Mouse (Mus musculus): ENCODE data around the gene Dnajb8.

Gene Dnajb8

GRCm38 (mm10) chr6:88277242-88277641 is 55.2 kb downstream of the Dnajb8 start:
- DNase-seq (ENCODE audit: extremely low read depth, insufficient read length, low spot score), result no peak

- DNase-seq (ENCODE audit: extremely low read depth, insufficient read length, low spot score), result no peak
Measured at GRCm38 (mm10) chr6:88278141-88278540, 56.1 kb downstream of the Dnajb8 start.

- no peak for DNase-seq (ENCODE audit: extremely low read depth, insufficient read length, low spot score)
Measured at GRCm38 (mm10) chr6:88290129-88290766, 68.2 kb downstream of the Dnajb8 start.

GRCm38 (mm10) chr6:88292274-88292909 is 70.3 kb downstream of the Dnajb8 start:
- DNase-seq (ENCODE audit: extremely low read depth, insufficient read length, low spot score), result no peak

- no peak for DNase-seq (ENCODE audit: extremely low read depth, insufficient read length, low spot score)
Measured at GRCm38 (mm10) chr6:88299491-88299890, 77.4 kb downstream of the Dnajb8 start.

GRCm38 (mm10) chr6:88301234-88301633 is 79.2 kb downstream of the Dnajb8 start:
- no peak for DNase-seq (ENCODE audit: extremely low read depth, insufficient read length, low spot score)

Data from 3134 (cell line).